Mouse (Mus musculus) lung, postnatal 0 days (tissue): Measurements from ENCODE around the gene Nek6. TPM values are rescaled to one million over a fixed set of nuclear protein-coding genes. Genes with fewer than 3 reads are reported as not detected.
A peak's percentile ranks its signal among the peaks of the same experiment; 100 is the strongest.

Source experiments
- ATAC-seq: fragments of 200-750 bp; cut with Nextera tagmentation; 2 replicates; pipeline ENCODE4 v1.8.0; 2017; ENCODE audit warnings: moderate library complexity
- DNase-seq: peaks from one replicate; pipeline ENCODE4 v3.0.0-alpha.2; 2016; ENCODE audit warnings: low spot score
- H3K27ac ChIP-seq: fragments of 300-500 bp; sonication (generic); 2 replicates; pipeline ENCODE4 v1.5.1; 2014; ENCODE audit warnings: antibody characterized with exemption, mild to moderate bottlenecking, low read length, mixed read lengths
- H3K27me3 ChIP-seq: fragments of 300-500 bp; sonication (generic); replicated peaks from 2 replicates; pipeline ENCODE4 v1.6.1; 2014; ENCODE audit warnings: low read length, mixed read lengths; ENCODE audit not compliant: insufficient read depth
- H3K36me3 ChIP-seq: fragments of 300-500 bp; sonication (generic); 2 replicates; pipeline ENCODE4 v1.6.1; 2014; ENCODE audit warnings: low read length, mixed read lengths; ENCODE audit not compliant: insufficient read depth
- H3K4me1 ChIP-seq: fragments of 300-500 bp; sonication (generic); 2 replicates; pipeline ENCODE4 v1.6.1; 2014; ENCODE audit warnings: antibody characterized with exemption, low read depth, low read length, mixed read lengths; ENCODE audit not compliant: insufficient read depth
- H3K4me2 ChIP-seq: fragments of 300-500 bp; sonication (generic); replicated peaks from 2 replicates; pipeline ENCODE4 v1.6.1; 2014; ENCODE audit warnings: low read depth, mild to moderate bottlenecking, low read length, moderate library complexity, mixed read lengths
- H3K4me3 ChIP-seq: fragments of 300-500 bp; sonication (generic); 2 replicates; pipeline ENCODE4 v1.5.1; 2014; ENCODE audit warnings: low read depth, low read length
- H3K9ac ChIP-seq: fragments of 300-500 bp; sonication (generic); replicated peaks from 2 replicates; pipeline ENCODE4 v1.6.1; 2014; ENCODE audit warnings: low read depth, mild to moderate bottlenecking
- H3K9me3 ChIP-seq: fragments of 300-500 bp; sonication (generic); 2 replicates; pipeline ENCODE4 v1.6.1; 2016; ENCODE audit warnings: low read length, mixed read lengths
- CTCF ChIP-seq: IDR thresholded peaks from 2 replicates; pipeline ENCODE4 v1.5.1; 2016; ENCODE audit warnings: antibody characterized with exemption, mild to moderate bottlenecking
- EP300 ChIP-seq: IDR thresholded peaks from 2 replicates; pipeline ENCODE4 v1.6.1; 2016; ENCODE audit warnings: antibody characterized with exemption, mild to moderate bottlenecking, control low read depth
- WGBS: fragments of 180-500 bp; shearing (Covaris S2); extraction: QIAGEN DNeasy Blood & Tissue Kit; methylation state at CpG from one replicate; pipeline ENCODE4 v1.1.7; 2014; 5-methylcytosine and 5-hydroxymethylcytosine counted together
- polyA plus RNA-seq: library from polyadenylated mRNA; unstranded; fragments of >200 nt; fragmentation: Nextera tagmentation; extraction: Ambion mirVana; gene quantifications from 2 replicates; pipeline ENCODE4 v1.2.1, GENCODE M21; 2015

Gene Nek6
- polyA plus RNA-seq, 1 experiment from 2014 or later, result 57.8 TPM

GRCm38 (mm10) chr2:38533322-38533721 is 21.9 kb downstream of the Nek6 start:
- Histone ChIP-seq H3K9ac (no peak overlapping the region), H3K9me3 (no peaks in the 10 kb centered on the region), H3K4me3 (no peak overlapping the region), H3K4me2 (0 out of 2 replicates have a peak overlapping the region, but pooled peaks have one; percentile 0), H3K27ac (peak overlapping the region; percentile 81), H3K27me3 (no peaks in the 10 kb centered on the region), H3K4me1 (peaks cover 77% of the 10 kb centered on the region), H3K36me3 (no peaks in the 10 kb centered on the region)
- TF ChIP-seq CTCF, result no peak
- TF ChIP-seq EP300, result peak; percentile 100
- DNase-seq (peak; percentile 89), ATAC-seq (peak; percentile 83)
- WGBS, result 16% methylated on average over 6 of the region's 6 CpGs

- Histone ChIP-seq H3K4me1 (peaks cover 77% of the 10 kb centered on the region), H3K4me3 (no peak overlapping the region), H3K9me3 (no peaks in the 10 kb centered on the region), H3K4me2 (0 out of 2 replicates have a peak overlapping the region, but pooled peaks have one; percentile 0), H3K36me3 (no peaks in the 10 kb centered on the region), H3K27me3 (no peaks in the 10 kb centered on the region), H3K9ac (no peak overlapping the region), H3K27ac (peak overlapping the region; percentile 81)
- TF ChIP-seq CTCF, result no peak
- no peak for TF ChIP-seq EP300
- no peak for ATAC-seq
- 38% methylated on average over 6 of the region's 6 CpGs for WGBS
- no peak for DNase-seq
Measured at GRCm38 (mm10) chr2:38533767-38534166, 22.3 kb downstream of the Nek6 start.

- no peak for ATAC-seq
- H3K36me3 ChIP-seq, result no peaks in the 10 kb centered on the region
- 72% methylated on average over 5 of the region's 5 CpGs for WGBS
- 0 out of 2 replicates have a peak overlapping the region, but pooled peaks have one; percentile 0 for H3K4me2 ChIP-seq
- no peaks in the 10 kb centered on the region for H3K9me3 ChIP-seq
- H3K4me1 ChIP-seq, result peaks cover 73% of the 10 kb centered on the region
- no peak overlapping the region for H3K9ac ChIP-seq
- no peak for DNase-seq
- H3K27me3 ChIP-seq, result no peaks in the 10 kb centered on the region
- TF ChIP-seq CTCF (no peak), EP300 (no peak)
- H3K4me3 ChIP-seq, result no peak overlapping the region
- peak overlapping the region; percentile 81 for H3K27ac ChIP-seq
Measured at GRCm38 (mm10) chr2:38534241-38534940, 22.9 kb downstream of the Nek6 start.

GRCm38 (mm10) chr2:38535051-38535450 is 23.6 kb downstream of the Nek6 start:
- 60% methylated on average over 8 of the region's 8 CpGs for WGBS
- H3K4me1 ChIP-seq, result peaks cover 67% of the 10 kb centered on the region
- no peak for TF ChIP-seq CTCF
- no peak for TF ChIP-seq EP300
- ATAC-seq (no peak), DNase-seq (no peak)
- no peaks in the 10 kb centered on the region for H3K27me3 ChIP-seq
- no peak overlapping the region for H3K4me2 ChIP-seq
- 0 out of 2 replicates have a peak overlapping the region, but pooled peaks have one; percentile 20 for H3K27ac ChIP-seq
- H3K4me3 ChIP-seq, result no peak overlapping the region
- no peaks in the 10 kb centered on the region for H3K36me3 ChIP-seq
- H3K9ac ChIP-seq, result no peak overlapping the region
- H3K9me3 ChIP-seq, result no peaks in the 10 kb centered on the region

GRCm38 (mm10) chr2:38535521-38536220 is 24.2 kb downstream of the Nek6 start:
- H3K27me3 ChIP-seq, result no peaks in the 10 kb centered on the region
- no peaks in the 10 kb centered on the region for H3K9me3 ChIP-seq
- peak overlapping the region; percentile 20; the same call in 1 of the 2 replicates for H3K27ac ChIP-seq
- no peaks in the 10 kb centered on the region for H3K36me3 ChIP-seq
- ATAC-seq (peak; percentile 42), DNase-seq (peak; percentile 52)
- 36% methylated on average over 14 of the region's 14 CpGs for WGBS
- H3K4me2 ChIP-seq, result no peak overlapping the region
- peaks cover 61% of the 10 kb centered on the region for H3K4me1 ChIP-seq
- TF ChIP-seq CTCF (no peak), EP300 (no peak)
- no peak overlapping the region for H3K4me3 ChIP-seq
- H3K9ac ChIP-seq, result no peak overlapping the region

- Histone ChIP-seq H3K9me3 (no peaks in the 10 kb centered on the region), H3K4me2 (no peak overlapping the region), H3K27me3 (no peaks in the 10 kb centered on the region), H3K4me3 (no peak overlapping the region), H3K36me3 (no peaks in the 10 kb centered on the region), H3K4me1 (peaks cover 60% of the 10 kb centered on the region), H3K9ac (no peak overlapping the region), H3K27ac (no peak overlapping the region)
- WGBS, result 36% methylated on average over 8 of the region's 8 CpGs
- TF ChIP-seq EP300 (peak; percentile 87), CTCF (no peak)
- DNase-seq (peak; percentile 87), ATAC-seq (peak; percentile 71)
Measured at GRCm38 (mm10) chr2:38536331-38536731, 24.9 kb downstream of the Nek6 start.
